Mouse (Mus musculus): Measurements from ENCODE around the gene Pde8a.

The Pde8a gene

DNA sequence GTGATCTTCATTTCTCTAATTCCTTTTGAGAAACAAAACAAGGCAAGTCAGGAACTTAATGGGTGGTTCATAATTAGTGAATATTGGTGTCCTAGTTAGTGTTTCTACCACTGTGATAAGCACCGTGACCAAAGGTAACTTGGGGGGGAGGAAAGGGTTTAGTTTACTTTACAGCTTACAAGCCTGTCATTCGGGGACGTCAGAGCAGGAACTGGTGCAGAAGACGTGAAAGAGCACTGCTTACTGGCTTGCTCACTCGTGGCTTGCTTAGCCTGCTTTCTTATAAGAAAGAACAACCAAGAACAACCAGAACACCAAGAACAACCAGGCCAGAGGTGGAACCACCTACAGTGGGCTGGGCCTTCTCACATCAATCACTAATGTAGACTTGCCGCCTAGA is 65.6 kb downstream of the Pde8a start:
- no peak for DNase-seq (ENCODE audit: low spot score)

DNA sequence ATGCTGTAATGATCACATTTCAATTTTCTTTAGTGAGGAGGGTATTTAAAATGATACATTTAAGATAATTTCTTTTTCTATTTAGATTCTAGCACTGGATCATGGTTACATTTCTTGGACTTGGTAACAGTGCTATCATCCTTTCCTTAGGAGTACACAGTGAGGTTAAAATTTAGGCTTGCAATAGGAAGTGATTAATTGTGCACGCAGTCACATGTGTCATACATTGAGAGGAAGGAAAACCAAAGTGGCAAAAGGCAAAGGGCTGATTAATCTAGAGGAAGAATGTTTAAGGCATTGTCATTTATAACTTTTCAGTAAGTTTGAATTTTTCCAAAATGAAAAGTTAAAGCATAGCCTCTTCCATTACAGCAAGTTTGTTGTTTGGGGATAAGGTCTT is 67.8 kb downstream of the Pde8a start:
- no peak for DNase-seq (ENCODE audit: low spot score)

DNA sequence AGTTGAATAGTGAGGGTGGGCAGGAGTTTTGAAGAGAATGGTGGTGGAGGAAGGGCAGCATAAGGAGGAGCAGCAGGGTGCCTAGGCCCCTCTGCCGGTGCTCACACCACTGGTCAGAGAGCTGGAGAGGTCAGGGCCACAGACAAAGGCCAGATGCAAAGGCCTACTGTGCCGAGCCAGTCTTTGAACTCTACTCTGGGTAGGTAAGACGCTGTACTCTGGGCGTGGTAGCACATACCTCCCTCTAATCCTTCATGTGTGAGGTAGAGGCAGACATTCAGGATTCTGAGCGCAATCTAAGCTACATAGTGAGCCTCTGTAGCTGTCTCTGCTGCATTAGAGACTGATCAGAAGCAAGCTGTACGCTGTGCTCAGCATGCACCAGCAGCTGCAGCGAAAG is 73.1 kb downstream of the Pde8a start:
- no peak for DNase-seq (ENCODE audit: low spot score)

DNA sequence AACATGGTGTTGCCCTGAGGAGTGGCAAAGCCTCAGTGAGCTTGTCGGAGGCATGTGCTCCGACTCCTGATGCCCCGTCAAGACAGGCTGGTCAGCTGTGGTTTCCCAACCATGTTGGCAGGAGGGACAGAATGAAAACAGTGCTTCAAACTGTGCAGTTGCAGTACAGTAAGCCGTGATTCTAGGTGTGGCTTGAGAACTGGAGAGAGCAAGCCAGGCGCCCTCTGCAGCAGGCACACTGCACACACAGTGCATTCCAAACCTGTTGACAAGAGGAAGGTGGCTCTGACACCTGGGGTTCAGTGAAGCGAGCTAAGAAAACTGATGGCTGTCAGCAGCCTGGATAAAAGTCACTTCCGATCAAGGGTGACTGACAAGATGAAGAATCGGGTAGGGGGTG is 73.5 kb downstream of the Pde8a start:
- no peak for DNase-seq (ENCODE audit: low spot score)

DNA sequence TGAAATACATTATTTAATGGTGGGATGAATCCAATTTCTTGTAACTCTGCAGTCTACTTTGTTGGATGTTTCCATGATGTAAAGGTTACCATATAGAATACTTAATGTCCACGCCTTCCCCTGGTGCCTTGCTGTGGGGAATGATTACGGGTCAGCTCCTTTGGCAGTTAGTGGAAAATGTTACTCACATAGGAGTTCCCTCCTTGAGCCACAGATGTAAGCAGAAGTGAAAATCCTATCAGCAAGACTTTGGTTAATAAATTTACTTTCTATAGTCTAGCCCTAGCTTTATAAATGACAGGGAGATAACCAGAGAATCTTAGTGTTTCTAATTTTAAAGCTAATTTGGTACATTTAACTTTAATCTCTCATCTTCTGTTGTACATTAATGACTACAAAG is 81.8 kb downstream of the Pde8a start:
- DNase-seq (ENCODE audit: low spot score) = no peak

DNA sequence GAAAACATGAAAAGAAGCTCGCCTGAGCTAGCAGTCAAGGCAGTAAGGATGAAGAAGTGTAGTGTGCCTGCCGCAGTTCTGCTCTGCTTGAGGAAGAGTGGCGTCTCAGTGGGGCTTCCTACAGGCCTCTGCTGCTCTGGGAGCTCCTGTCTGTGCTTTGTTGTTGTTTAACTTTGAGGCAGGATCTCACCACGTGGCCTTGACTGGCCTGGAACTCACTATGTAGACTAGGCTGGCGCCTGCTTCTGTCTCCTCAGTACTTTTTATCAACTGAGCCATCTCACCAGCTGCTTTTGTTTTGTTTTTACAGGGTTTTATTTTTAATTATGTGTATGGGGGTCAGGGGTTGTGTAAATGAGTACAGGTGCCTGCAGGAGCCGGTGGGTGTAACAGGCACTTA is 84.8 kb downstream of the Pde8a start:
- DNase-seq (ENCODE audit: low spot score) = no peak

DNA sequence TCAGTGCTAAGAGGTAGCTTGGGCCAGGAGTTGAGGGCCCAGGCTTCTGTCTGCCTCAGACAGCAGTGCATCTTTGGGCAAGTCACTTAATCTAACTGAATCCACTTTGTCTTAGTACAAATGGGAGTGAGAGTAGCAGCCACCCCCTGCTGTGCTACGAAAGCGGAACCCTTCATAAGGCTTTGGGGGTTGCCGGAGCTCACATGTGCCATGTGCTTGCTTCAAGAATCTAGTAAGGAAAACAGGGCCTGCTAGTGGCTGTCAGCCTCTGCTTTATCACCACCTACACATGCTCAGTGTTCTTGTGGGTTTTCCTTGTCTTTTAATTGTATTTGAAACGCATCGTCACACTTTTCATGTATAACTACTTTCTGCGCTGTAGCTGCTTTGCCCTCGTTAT is 87.9 kb downstream of the Pde8a start:
- no peak for DNase-seq (ENCODE audit: low spot score)

DNA sequence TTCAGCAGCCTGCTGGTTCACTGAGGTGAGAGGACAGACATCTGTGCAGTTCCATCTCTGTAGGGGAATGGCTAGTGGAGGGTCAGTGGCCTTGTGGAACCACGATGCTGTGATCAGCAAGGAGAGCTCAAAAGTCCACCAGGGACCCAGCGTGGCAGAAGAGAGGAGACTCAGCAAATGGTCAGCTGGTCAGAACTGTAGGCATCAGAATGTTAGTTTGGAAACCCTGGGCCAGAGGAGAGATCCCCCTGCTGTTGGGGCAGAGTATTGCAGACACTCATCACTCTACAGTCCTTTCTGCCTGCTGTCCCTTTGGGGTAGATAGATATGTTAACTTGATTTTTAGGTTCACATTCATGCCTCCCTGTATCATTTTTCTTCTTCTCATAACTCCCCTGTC is 90.3 kb downstream of the Pde8a start:
- DNase-seq (ENCODE audit: low spot score) = no peak

DNA sequence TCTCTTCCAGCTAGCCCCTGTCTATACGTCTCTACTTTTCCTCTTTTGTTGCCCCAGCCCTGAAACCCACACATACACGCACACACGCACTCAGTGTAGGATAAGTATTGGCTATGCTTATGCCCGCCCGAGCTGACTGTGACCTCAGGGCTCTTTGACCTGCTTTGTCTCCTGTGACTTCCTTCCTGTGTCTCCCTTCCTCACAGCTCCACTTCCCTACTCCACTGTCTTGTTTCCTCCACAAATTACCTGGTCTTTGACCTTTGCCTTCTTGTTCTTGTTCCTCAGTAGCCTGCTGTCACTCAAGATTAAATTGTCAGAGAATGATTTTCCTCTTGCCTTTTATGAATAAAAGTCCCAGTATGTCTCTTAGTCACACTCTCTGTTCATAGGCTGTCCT is 90.7 kb downstream of the Pde8a start:
- DNase-seq (ENCODE audit: low spot score) = no peak

DNA sequence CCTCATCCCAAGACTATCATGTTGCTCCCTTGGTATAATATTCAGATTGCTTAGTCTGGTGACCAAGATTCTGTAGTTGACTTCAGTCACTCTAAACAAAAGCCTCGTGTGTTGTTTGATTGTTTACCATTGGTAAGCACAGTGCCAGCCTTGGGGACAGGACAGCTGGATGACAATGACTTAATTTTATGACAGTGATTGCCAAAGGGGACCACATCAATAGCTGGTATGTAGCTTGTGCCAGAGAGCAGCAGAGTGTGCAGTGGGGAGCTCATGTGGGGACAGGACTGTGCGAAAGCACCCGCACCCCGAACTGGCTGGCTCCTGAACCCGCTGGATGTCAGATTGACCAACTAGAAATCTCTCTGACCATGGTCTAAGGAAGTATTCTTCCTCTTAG is 91.3 kb downstream of the Pde8a start:
- DNase-seq (ENCODE audit: low spot score) = no peak

DNA sequence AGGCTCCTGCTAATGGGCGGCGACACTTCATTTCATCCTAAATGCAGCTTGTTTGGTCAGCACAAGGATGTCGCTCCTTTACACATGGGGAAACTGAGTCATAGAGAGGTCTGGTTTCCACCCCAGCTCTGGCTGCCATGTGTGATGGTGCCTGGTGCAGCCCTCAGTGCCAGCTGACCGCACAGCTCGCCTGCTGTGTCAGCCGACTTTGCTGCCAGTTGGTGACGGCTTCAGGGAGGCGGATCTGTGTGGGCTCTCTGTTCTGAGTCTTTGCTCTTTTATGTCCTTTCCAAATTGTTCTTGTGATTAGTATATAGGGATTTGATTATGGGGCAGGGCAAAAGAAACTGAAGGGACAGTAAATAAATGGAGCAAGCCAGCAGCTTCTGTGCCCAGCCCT is 94.3 kb downstream of the Pde8a start:
- no peak for DNase-seq (ENCODE audit: low spot score)

DNA sequence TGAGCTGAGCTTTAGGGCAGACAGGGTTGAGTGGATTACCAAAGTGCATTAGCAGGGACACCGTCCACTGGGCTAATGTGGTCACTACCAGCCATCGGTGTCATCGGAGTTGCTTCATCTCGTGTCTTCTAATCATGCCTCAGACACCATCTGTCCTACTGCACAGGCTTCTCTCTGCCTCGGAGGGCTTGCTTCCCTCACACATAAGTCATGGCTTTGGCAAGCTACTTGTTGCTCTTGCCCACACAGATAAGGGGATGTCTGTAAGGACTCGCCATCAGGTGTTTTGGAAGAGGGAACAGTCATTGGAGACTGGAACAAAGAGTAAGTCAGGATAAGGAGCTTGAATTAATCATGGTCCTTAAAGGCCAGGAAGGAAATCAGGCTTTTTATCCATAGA is 95.9 kb downstream of the Pde8a start:
- no peak for DNase-seq (ENCODE audit: low spot score)

DNA sequence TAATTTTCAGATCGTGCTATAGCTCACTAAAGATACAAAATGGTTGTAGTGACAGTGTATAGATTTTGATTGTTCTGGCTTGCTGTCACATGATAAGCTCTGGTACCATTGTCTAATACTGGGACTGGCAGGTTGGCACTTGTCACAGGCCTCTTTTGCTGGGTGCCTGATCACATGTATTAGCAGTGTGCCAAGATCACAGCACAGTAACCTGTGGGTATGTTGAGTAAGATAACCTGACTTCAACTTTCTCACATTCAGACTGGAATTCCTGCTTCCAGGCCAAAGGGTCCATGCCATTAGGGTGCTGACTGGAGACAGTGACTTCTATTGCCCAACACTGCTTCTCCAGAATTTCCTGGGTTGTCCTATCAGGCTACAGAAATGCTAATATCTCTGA is 97.7 kb downstream of the Pde8a start:
- no peak for DNase-seq (ENCODE audit: low spot score)

DNA sequence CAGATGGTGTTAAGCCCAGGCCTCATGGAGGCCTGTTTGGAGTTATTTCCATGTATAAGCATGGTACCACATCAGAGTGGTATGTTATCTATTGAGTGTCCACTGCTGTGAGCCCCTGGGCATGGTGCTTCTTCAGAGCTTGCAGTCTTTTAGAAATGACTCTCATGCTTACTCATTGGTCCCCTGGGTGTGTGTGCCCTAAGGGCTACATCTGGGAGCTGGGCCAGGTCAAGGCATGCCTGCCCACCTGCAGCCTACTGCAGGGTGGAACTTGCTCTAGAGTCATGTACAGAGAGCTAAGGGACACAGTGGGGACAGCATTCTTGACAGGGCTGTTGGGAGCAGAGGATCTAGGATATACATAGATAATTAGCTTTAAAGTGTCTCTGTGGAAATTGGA is 98.2 kb downstream of the Pde8a start:
- DNase-seq (ENCODE audit: low spot score) = no peak

DNA sequence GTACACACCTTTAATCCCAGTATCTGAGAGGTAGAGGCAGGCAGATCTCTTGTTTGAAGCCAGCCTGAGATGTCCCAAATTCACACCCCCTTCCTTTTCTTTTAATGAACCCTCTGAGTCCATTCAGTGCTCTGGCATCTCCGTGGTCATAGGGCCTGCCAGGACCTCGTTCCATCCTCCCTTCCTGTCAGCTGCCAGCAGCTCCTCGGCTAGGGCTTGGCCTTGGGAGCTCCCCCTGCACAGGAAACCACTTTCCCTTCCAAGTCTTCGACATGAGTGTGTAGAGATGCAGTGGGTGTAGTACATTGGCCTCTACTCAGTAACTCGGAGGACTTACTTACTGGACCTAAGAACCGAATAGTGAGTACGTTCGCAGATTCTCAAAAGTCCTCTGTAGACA is 102.2 kb downstream of the Pde8a start:
- DNase-seq (ENCODE audit: low spot score) = peak; percentile 15

DNA sequence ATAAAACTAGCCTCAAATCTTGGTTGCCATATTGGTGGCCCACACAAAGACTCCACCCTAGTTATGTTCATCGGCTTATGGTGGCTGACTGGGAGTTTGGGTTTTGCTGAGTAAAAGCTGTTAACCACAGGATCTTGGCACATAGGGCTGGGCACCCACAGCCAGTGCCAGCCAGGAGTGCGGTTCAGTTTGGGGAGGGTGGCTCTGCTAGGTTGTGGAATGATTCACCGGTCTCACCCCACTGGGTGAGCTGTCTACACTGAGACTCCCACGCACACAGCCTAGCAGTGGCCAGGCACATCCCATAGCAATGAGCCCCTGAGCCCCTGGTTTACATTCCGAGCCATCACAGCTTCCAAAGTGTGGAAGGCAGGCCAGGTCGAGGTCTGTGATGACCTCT is 106.4 kb downstream of the Pde8a start:
- no peak for DNase-seq (ENCODE audit: low spot score)

DNA sequence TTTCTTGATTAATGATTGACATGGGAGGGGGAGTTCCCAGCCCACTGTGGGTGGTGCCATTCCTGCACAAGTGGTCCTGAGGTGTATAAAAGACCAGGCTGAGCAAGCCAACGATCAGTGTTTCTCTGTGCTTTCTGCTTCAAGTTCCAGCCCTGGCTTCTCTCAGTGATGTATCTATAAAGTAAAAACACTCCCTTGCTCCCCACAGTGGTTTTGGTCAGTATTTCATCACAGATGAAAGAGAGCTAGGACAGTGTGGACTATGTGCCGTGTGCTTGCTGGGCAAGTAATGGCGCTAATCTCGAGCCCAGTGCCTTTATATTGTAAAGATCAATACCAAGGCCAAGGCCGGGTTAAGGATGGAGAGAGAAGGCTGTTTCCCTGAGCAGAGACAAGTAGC is 108.4 kb downstream of the Pde8a start:
- no peak for DNase-seq (ENCODE audit: low spot score)

DNA sequence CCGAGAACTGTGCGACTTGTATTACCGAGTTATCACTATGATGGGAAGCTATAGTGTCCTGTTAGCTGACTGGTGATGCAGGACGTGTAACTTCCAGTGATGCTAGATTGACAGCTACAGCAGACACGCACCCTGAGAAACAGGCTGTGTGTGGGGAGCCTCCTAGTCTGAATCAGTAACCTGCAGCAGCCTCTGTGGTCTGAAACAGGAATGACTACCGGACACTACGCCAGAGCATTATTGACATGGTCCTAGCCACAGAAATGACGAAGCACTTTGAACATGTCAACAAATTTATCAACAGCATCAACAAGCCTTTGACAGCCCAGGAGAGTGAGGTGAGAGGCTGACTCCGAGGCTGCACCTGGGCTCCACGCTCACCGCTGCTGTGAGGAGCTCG is 112.6 kb downstream of the Pde8a start:
- DNase-seq (ENCODE audit: low spot score) = no peak

DNA sequence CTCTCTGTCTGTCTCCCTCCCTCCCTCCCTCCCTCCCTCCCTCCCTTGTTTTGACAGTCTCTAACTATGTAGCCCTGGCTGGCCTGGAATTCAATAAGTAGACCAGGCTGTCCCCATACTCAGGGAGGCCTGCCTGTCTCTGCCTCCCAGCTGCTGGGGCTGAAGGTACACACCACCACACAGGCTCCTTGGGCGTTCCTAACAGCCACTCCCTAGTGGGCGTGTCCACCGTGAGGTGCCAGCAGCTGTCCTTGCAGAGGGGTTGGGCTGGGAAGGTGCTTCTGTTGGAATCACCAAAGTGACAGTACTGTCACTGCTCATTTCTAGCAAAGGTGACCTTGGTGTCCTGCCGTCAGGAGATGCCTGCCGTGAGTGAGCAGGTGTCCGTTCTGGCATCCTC is 113.5 kb downstream of the Pde8a start:
- DNase-seq (ENCODE audit: low spot score) = no peak

DNA sequence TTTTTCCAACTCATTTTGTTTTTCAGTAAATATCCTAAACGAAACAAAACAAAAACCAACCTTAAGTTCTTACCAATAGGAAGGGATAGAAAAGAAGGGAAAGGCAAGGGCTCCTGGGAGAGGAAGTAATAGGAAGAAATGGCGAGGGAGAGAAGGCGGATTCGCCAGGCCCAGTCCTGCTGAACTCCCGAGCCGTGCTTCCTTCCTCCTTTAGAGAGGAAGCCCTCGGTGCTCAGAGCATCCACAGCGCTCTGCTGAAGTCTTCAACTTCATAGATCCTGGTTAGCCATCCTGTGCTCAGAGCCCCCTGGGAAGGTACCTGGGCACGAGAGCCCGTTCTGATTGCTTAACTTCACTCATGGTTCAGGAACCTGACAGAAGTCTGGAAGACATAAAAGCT is 114.3 kb downstream of the Pde8a start:
- no peak for DNase-seq (ENCODE audit: low spot score)

DNA sequence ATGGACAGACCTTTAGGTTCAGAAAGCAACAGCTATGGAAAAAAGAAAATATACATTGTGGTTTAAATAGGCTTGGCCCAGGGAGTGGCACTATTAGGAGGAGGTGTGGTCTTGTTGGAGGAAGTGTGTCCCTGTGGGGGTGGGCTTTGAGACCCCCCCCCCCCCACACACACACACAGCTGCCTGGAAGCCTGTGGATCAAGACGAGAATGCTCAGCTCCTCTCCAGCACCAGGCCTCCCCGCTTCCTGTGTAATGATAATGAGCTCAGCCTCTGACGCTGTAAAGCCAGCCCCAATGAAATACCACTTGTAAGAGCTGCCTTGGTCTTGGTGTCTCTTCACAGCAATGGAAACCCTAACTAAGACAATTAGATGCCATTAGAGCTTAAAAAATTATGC is 117.4 kb downstream of the Pde8a start:
- no peak for DNase-seq (ENCODE audit: low spot score)

DNA sequence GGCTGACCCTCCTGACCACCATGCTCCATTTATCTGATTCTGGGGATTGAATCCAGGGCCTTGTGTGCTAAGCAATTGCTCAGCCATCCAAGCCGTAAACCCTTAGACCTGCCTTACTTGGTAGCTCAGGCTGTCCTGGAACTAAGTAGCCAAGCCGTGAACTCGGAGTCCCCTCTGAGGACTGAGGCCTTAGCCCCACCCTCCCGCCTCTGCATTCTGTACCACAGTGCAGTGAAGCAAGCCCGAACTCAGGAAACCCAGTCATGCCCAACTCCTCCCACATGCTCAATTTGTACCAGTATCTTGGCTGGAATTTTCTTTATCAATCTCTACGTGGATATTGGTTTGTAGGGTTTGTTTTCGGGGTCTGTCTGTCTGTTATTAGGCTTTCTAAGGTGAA is 118.5 kb downstream of the Pde8a start:
- no peak for DNase-seq (ENCODE audit: low spot score)

DNA sequence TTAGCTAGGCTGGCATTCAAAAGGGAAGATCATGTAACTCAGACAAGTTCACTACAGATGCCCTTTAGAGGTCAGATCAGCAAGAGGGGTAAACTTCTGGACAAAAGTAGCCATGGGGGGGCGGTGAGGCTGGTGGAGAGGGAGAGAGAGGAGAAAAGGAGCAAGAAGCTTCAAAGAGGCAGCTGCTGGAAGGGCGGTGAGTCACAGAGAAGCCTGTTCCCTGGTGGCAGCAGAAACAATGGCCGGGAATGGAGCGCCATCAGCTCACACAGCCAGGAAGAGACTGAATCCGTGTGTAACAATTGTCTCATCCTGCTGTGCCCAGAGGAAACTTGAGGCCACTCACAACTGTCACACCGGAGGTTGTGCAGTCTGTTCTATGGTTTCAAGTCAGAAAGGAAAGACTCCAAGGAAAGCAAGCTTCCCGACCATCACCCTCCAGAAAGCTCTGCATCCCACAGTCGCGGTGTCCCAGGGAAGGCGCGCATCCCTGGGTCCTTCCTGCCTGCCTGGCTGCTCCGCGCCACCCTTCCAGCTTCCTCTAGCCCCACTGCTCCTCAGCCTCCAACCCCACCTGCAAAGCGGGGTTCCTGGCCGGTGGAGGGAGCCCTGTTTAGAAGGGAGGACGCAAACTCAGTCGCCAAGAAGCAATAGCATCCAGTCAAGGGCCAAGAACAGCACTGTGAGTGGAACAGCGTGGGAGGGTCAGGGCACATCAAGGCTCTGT is 122.5 kb downstream of the Pde8a start:
- no peak for DNase-seq (ENCODE audit: low spot score)

DNA sequence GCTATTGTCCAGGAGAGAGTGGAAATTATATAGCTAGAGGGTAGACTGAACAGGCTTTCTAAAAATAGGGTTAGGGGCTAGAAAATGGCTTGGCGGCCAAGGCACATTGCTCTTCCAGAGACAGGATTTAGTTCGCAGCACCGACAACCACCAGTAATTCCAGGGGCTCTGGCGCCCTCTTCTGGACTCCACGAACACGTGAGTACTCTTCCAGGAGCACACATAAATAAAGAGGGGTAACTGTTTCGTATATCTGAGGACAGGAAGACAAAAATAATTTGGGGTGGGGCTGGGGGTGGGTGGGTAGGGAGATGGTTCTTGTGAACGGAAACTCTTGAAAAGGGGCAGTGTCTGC is 123.0 kb downstream of the Pde8a start:
- peak; percentile 36 for DNase-seq (ENCODE audit: low spot score)
